Mouse (Mus musculus) right cerebral cortex, postnatal 36 days (tissue): ENCODE data around the gene Lins1.

Experiments
- DNase-seq, 2 experiments: peaks; one replicate each; pipeline ENCODE4 v3.0.0; 2022; ENCODE audit warnings: low spot score in 2 of 2, mixed read lengths in 1 of 2

Gene Lins1

DNA sequence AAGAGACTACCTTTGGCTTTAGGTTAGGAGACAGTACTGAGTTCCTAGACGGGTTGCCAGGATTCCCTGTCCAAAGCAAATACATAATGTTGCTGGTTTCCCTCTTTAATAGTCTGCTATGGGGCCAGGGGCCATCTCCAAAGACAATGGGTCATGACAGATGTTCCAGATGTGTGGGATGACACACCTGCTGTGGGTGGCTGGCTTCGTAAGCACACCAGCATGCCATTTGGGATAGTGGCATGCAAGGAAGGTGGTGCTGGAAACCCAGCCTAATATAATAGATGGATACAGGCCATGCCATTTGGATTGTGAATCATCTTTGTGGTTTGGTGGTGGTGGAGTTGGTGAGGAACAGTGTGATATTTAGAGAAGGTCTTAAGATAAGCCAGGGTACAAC is 39.5 kb downstream of the Lins1 start:
- no peak for DNase-seq

DNA sequence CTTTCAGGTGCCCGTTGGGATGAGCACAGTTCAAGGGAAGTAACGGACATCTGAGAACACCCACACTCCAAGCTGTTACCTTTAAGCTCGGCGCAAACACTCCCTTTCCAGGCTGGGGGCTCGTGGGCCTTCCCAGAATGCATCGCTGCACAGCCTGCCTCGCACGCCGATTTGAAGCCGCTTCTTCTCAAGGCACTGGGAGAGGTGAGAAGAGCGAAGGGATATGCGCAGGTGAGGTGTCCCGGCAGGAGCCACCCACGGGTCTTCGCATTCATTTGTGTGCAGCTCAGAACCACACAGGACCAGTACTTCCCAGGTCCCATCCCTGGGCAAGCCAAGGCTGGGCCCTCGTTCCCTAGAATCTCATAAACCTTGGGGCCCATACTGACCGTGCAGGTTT is 43.7 kb downstream of the Lins1 start:
- DNase-seq, result no peak

DNA sequence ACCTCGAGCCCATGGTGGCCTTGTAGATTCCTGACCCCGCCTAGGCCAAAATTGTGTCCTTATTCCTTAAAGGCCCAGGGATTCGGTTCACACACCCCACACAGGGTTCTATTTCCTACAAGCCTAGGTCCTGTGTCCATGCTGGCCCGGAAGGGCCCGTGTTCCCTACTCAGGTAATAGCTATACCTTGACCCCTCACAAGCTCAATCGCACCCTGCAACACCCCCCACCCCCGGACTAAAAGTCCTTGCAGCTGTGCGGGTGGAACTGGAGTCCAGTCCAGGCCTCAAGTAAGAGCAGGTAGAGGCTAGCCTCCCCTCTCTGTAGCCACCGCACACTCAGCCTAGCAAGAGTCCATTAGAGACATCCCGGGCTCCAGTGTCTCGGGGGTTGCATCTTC is 44.2 kb downstream of the Lins1 start:
- DNase-seq, result no peak

DNA sequence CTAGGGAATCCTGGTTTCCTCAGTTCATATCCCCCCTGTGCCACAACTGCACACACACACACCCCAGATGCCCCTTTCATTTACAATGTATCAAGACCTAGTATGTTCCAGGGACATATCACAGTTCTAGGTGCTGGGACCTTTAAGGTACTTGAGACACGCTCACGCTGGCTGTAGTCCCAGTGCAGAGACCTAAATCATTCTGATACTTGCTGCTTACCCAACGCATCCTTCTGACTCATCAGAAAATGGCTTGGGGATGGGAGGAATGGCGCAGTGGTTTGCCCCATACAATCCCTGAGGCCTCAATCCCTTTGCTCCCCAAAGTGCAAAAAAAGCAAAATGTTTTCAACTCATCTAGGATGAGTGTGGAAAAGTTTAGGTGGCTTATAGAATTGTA is 44.8 kb downstream of the Lins1 start:
- no peak for DNase-seq

DNA sequence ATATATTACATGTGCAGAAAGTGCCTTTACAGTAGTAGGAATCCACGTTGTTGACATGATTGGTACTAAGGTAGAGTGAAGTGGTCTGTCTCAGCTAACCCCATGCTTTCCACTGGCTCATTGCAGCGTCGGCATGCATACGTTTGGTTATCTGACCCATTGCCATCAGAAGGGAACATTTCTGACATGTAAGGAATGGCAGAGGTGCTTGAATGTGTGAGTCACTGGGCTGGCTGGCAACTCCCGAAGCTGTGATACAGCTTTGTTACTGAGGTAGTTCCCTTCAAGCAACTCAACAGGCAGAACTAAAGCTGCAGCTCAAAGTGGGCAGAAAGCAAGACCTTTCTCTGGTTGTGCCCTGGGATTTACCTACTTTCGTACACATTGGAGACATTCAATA is 45.3 kb downstream of the Lins1 start:
- DNase-seq, result no peak

DNA sequence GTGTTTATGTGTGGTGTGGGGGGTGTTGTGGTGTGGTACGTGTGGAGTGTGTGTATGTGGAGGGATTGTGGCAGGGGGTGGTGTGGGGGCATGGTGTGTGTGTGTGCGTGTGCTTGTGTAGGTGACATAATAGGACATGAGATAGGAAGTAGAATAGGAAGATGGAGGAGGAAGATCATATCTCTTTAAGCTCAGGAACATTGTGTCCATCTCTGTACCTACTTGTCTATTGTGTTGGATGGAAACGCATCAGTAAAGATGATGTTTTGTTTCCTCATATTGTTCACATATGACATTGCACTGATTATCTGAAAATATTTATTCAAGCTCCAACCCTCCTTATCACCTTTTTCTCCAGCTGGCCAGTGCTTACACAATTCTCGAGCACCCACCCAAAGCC is 47.7 kb downstream of the Lins1 start:
- DNase-seq, result no peak

DNA sequence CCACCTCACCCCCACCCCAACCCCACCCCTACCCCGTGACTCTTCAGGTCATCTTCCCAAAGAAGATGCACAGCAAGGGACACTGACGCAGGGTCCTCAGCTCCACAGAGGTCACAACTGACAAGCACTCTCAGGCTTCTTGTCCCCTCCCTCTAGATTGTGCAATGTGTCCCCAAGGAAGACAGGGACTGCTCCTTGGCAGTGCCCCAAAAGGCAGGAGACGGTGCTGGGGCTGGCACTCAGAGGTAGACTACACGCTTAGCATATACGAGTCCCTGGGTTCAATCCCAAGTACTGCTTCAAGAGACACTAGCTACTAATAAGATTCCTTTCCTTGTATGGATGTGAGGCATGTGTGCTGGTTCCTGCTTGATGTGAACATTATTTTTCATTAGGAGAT is 51.3 kb downstream of the Lins1 start:
- no peak for DNase-seq

DNA sequence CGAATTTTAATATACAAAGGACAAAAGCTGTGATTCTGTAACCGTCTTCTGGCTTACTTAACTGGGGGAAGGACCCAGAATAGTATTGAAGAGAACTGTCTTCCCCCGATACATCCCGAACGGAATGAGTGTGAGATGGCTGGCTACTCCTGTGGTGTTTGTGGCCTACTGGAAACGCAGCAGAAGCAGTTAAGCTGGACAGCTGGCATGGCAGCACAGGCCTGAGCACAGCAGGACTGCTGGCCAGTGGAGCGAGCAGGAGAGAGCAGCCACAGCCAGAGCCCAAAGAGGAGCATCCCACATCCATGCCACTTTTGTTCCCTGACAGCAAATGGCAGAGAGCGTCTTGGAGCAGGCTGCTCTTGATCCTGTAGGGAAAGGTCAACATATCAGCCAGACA is 51.7 kb downstream of the Lins1 start:
- no peak for DNase-seq

DNA sequence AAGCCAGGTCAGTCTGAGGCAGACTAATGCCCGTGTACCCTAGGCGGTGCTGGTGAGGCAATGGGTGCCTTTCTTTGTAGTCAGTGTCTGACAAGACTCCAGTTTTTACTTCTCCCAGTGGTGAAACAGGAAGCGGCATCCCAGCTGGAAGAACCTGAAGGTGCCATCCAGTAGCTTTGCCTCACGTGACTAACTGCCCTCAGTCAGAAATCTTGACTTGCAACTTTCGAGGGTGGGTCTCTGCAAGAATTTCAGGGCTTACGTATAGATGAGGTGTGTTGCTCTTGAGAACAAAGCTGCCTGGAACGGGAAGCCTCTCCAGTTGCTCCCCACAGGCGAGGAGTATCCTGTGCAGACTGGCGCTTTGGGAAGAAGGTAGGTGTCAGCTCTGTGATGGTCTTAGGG is 53.7 kb downstream of the Lins1 start, which contains the start of gene Cers3:
Cers3 (plus strand) TSS at position 128 of the 405 bp plus-strand sequence.
- no peak for DNase-seq

DNA sequence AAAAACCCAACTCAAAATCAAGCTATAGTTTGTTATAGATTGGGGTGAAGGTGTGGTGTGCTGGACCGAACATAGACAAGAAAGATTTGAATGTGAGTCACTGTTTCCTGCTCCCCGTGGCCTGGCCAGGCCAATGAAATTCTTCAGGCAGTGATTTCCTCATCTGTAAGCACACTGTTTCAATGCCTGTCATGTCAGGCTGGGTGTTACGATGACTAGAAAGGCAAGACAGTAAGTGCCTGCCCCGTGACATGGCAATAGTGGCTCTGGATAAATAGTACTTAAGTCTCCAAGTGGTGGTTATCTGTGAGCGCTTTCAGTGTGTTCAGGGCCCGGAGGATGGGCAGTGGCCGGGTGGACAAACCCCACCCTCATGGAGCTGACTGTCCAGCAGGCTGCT is 57.3 kb downstream of the Lins1 start:
- no peak for DNase-seq

DNA sequence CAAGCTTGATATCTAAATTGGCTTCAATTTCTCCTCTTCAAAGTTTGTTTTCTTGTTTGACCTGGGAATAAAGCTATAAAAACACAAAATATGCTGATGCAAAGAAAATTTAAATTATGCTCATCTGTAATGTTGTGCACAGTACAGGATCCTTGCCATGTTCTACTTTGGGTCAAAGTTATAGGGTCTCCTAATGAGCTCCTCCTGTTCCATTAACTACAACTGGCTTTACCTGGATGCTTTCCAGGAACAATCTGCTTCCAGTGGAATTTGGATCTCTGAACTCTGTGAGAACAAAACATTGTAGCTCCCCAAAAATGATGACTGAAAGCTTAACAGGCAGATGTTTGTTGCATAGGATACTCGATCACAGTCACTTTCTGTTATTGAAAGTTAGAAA is 60.3 kb downstream of the Lins1 start:
- no peak for DNase-seq

DNA sequence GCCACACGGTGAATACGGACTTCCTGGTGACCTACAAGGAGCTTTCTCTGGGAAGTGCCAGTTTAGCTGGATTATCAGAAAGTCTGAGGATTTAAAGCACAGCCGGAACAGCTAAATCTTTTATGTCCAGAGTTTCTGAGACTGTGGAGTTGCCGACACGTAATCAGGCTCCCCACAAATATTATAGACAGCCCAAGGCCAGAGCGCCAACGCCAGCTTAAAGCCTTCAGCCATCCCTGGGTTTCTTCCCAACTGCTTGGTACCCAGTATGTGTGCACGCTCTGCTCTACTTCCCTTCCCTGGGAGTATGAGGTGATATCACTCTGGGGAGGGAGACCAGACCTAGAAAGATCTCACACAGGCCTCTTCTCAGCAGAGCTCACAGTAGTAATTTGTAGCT is 64.1 kb downstream of the Lins1 start:
- DNase-seq, result no peak

DNA sequence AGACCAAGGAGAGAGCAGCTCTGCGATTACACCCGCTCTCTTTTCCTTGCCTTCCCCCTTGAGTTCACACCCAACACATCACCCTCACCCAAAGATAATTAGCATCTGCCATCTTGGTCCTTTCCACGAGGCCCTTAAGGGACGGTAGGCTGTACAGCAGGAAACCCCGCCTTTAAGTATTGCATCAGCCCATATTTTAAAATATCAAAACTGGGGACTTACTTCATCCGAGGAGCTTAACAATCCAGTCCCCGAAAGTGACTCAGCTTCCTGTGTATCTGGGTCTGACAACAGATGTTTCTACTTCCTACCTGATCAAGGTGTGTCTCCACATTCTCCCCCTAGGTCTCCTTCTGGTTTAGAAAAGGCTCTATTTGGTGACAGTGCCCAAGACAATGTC is 65.9 kb downstream of the Lins1 start:
- no peak for DNase-seq
